Mouse (Mus musculus): ENCODE results near the gene Kcnc4. TPM values are rescaled to one million over a fixed set of nuclear protein-coding genes. Genes with fewer than 3 reads are reported as not detected.

The Kcnc4 gene
- polyA plus RNA-seq, 1 experiment from 2014 or later = 0.11 TPM

- no peak overlapping the region for H3K9ac ChIP-seq
- ATAC-seq = no peak
- H3K4me1 ChIP-seq (replicated peaks) = no peaks in the 10 kb centered on the region
Measured at GRCm38 (mm10) chr3:107413093-107413492, 46.3 kb downstream of the Kcnc4 start.

GRCm38 (mm10) chr3:107412509-107412908 is 46.8 kb downstream of the Kcnc4 start:
- H3K27ac ChIP-seq = no peak overlapping the region
- H3K4me1 ChIP-seq (replicated peaks) = no peaks in the 10 kb centered on the region
- no peak overlapping the region for H3K4me2 ChIP-seq (replicated peaks)
- no peaks in the 10 kb centered on the region for H3K36me3 ChIP-seq
- no peak overlapping the region for H3K9ac ChIP-seq
- no peaks in the 10 kb centered on the region for H3K27me3 ChIP-seq (replicated peaks)
- no peak for ATAC-seq
- H3K4me3 ChIP-seq (replicated peaks) = no peak overlapping the region
- WGBS = 82% methylated on average over 8 of the region's 8 CpGs
- H3K9me3 ChIP-seq = no peaks in the 10 kb centered on the region

More at GRCm38 (mm10) chr3:107413093-107413492, 46.3 kb downstream of the Kcnc4 start:
- WGBS = 49% methylated on average over 2 of the region's 2 CpGs
- H3K4me3 ChIP-seq (replicated peaks) = no peak overlapping the region
- H3K9me3 ChIP-seq = no peaks in the 10 kb centered on the region
- no peaks in the 10 kb centered on the region for H3K27me3 ChIP-seq (replicated peaks)
- no peaks in the 10 kb centered on the region for H3K36me3 ChIP-seq
- no peak overlapping the region for H3K4me2 ChIP-seq (replicated peaks)
- no peak overlapping the region for H3K27ac ChIP-seq

DNA sequence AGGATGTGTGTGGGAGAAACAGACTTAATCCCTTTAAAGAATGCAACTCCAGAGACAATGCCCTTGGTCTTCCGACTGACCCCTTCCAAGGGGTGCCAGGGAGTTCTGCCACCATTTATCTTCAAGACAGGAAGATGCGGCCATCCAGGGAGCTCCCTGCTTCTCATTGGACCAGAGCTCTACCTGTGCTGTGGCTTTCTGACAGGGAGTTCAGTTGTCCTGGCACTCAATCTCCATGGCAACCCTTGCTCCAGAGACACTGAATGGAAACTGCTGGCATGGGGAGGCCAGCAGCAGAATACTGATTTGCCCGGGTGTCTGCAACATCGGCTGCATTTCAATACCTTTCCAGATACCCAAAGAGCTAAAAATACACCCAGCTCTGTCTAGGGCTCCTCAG is 47.7 kb downstream of the Kcnc4 start:
- no peak for ATAC-seq
- Histone ChIP-seq H3K9me3 (no peaks in the 10 kb centered on the region), H3K27ac (no peak overlapping the region), H3K4me3 (replicated peaks) (no peak overlapping the region), H3K27me3 (replicated peaks) (no peaks in the 10 kb centered on the region), H3K4me2 (replicated peaks) (no peak overlapping the region), H3K4me1 (replicated peaks) (no peaks in the 10 kb centered on the region), H3K36me3 (no peaks in the 10 kb centered on the region), H3K9ac (no peak overlapping the region)
- WGBS = 45% methylated on average over 4 of the region's 4 CpGs

- H3K27me3 ChIP-seq (replicated peaks) = no peaks in the 10 kb centered on the region
- H3K9ac ChIP-seq = no peak overlapping the region
- H3K4me2 ChIP-seq (replicated peaks) = no peak overlapping the region
- H3K9me3 ChIP-seq = no peaks in the 10 kb centered on the region
- WGBS = 86% methylated on average over 7 of the region's 7 CpGs
- H3K27ac ChIP-seq = no peak overlapping the region
- H3K4me1 ChIP-seq (replicated peaks) = no peaks in the 10 kb centered on the region
- H3K4me3 ChIP-seq (replicated peaks) = no peak overlapping the region
- H3K36me3 ChIP-seq = no peaks in the 10 kb centered on the region
- ATAC-seq = no peak
Measured at GRCm38 (mm10) chr3:107401401-107401800, 58.0 kb downstream of the Kcnc4 start.

DNA sequence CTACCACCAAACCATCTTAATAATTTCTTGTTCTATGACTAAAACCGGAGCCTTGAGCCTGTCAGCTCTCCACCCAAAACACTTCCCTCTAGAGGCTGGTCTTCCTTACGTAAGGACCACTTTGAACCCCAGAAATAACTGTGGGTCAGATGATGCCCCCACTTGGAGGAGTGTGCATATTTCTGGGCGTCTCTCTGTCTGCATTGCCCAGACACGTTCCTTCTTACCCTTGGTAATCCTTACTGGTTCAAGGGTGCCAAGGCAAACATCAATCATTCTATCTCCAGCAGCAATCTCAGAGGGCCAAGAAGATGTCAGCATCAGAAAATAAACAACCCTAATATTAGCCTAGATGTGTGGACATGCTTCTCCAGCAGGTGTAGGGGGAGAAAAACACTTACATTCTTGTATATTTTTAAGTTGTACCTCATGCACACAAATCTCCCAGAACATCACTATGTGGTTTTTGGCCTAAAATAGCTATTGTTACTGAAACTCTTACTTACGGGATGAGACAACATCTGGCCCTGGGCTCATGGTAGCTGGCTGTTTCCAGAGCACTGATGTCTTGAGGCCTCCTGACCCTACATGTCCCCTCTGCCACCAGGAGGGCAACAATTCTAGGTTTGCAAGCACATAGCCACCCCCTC is 59.2 kb downstream of the Kcnc4 start:
- 74% methylated on average over 5 of the region's 5 CpGs for WGBS

DNA sequence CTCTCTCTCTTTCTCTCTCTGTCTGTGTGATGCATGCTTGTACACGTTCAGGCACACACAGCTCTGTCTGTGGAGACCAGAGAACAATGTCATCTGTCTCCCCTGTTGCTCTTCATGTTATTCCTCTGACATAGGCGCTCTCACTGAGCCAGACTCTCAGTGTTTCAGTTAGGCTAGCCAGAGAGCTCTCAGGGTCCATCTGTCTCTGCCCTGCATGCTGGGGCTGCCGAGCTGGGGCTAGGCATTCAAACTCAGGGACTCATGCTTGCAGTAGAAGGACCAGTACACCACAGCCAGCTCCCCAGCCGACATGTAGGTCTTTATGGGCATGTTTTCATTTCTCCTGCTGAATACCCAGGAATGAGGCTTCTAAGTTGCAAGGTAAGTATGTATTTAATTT is 68.2 kb downstream of the Kcnc4 start:
- H3K4me3 ChIP-seq (replicated peaks) = no peak overlapping the region
- no peaks in the 10 kb centered on the region for H3K36me3 ChIP-seq
- no peak overlapping the region for H3K9ac ChIP-seq
- no peaks in the 10 kb centered on the region for H3K27me3 ChIP-seq (replicated peaks)
- H3K4me1 ChIP-seq (replicated peaks) = no peaks in the 10 kb centered on the region
- no peak overlapping the region for H3K27ac ChIP-seq
- H3K4me2 ChIP-seq (replicated peaks) = no peak overlapping the region
- 49% methylated on average over 4 of the region's 4 CpGs for WGBS
- H3K9me3 ChIP-seq = no peaks in the 10 kb centered on the region
- ATAC-seq = no peak

More for the DNA sequence above, 59.2 kb downstream of the Kcnc4 start:
- Histone ChIP-seq H3K9ac (no peak overlapping the region), H3K4me2 (replicated peaks) (no peak overlapping the region), H3K9me3 (no peaks in the 10 kb centered on the region), H3K27me3 (replicated peaks) (no peaks in the 10 kb centered on the region), H3K4me3 (replicated peaks) (no peak overlapping the region), H3K4me1 (replicated peaks) (no peaks in the 10 kb centered on the region), H3K36me3 (no peaks in the 10 kb centered on the region), H3K27ac (no peak overlapping the region)
- no peak for ATAC-seq

Other genes starting within 250 kb of the Kcnc4 start
- 11.4 and 133 TPM in 2 replicates for gene Cym, start 237.8 kb downstream of the Kcnc4 start, polyA plus RNA-seq (2015; fragmentation: Nextera tagmentation; extraction: Ambion mirVana)
- 0.13 TPM in 1 of 2 replicates, not detected in the other for gene A630076J17Rik, start 228.9 kb downstream of the Kcnc4 start, polyA plus RNA-seq (2015; fragmentation: Nextera tagmentation; extraction: Ambion mirVana)
- not detected in 2 replicates for gene Prok1, start 219.8 kb downstream of the Kcnc4 start, polyA plus RNA-seq (2015; fragmentation: Nextera tagmentation; extraction: Ambion mirVana)
- 200 and 209 TPM in 2 replicates for gene Lamtor5, start 180.7 kb downstream of the Kcnc4 start, polyA plus RNA-seq (2015; fragmentation: Nextera tagmentation; extraction: Ambion mirVana)
- 2.5 and 2.7 TPM in 2 replicates for gene Slc16a4, start 168.3 kb downstream of the Kcnc4 start, polyA plus RNA-seq (2015; fragmentation: Nextera tagmentation; extraction: Ambion mirVana)
- 13.9 and 15.1 TPM in 2 replicates for gene Rbm15, start 125.9 kb downstream of the Kcnc4 start, polyA plus RNA-seq (2015; fragmentation: Nextera tagmentation; extraction: Ambion mirVana)
- gene Slc6a17, start 58.5 kb upstream of the Kcnc4 start, polyA plus RNA-seq (2015; fragmentation: Nextera tagmentation; extraction: Ambion mirVana) = 1.0 and 2.6 TPM in 2 replicates
- not detected in 2 replicates for gene Ubl4b, start 95.5 kb upstream of the Kcnc4 start, polyA plus RNA-seq (2015; fragmentation: Nextera tagmentation; extraction: Ambion mirVana)
- gene Alx3, start 135.5 kb upstream of the Kcnc4 start, polyA plus RNA-seq (2015; fragmentation: Nextera tagmentation; extraction: Ambion mirVana) = 0.13 TPM in 1 of 2 replicates, not detected in the other
- gene Gm10961, start 171.8 kb upstream of the Kcnc4 start, polyA plus RNA-seq (2015; fragmentation: Nextera tagmentation; extraction: Ambion mirVana) = not detected in 2 replicates
- 37.3 and 39.0 TPM in 2 replicates for gene Strip1, start 172.1 kb upstream of the Kcnc4 start, polyA plus RNA-seq (2015; fragmentation: Nextera tagmentation; extraction: Ambion mirVana)
- gene Ahcyl1, start 237.0 kb upstream of the Kcnc4 start, polyA plus RNA-seq (2015; fragmentation: Nextera tagmentation; extraction: Ambion mirVana) = 77.6 and 79.8 TPM in 2 replicates

All from intestine, embryonic 15.5 days (tissue).